Mouse (Mus musculus) heart, postnatal 25 days (tissue): ENCODE measurements around the gene Tmem178b. TPM values are rescaled to one million over a fixed set of nuclear protein-coding genes. Genes with fewer than 3 reads are reported as not detected.

Experiments used
- DNase-seq: peaks from one replicate; pipeline ENCODE4 v3.0.0; 2022; ENCODE audit warnings: low spot score
- intact Hi-C: fragments of 180-260 bp; cut with DNase I; formaldehyde crosslinking; loops from one replicate; pipeline ENCODE4 v1.15.1; 2025
- total RNA-seq, 2 experiments: library from RNA; stranded (reverse); gene quantifications; 2 replicates each; pipeline ENCODE4 v1.2.3; 2021

Gene Tmem178b
- under 1 TPM; 0.64 to 0.99 TPM for total RNA-seq

DNA sequence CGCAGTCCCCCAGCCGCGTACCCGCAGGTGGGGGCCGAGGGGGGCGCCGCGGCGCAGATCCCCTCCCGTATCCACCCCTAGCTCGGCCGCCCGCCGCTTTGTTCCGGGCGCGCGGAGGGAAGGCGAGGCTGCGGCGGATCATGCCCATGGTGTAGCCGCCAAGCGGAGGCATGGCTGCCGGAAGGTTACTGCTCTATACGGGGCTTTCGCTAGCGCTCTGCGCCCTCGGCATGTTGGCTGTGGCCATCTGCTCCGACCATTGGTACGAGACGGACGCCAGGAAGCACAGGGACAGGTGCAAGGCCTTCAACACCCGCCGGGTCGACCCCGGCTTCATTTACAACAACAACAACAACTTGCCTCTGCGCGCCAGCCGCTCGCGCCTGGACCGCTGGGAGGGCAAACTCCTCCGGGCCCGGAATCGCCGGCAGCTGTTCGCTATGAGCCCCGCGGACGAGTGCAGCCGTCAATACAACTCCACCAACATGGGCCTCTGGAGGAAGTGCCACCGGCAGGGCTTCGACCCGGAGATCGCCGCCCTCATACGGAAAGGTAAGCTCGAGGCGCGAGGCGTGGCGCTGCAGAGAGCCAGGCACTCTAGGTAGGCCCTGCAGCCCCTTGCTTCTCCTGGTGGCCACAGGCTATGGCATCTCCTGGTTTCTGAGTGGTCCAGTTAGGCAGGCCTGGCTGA is at the start of gene Tmem178b:
Gene Tmem178b (plus strand): TSS at position 371 of the 691 bp plus-strand sequence.
- DNase-seq = no peak
- intact Hi-C loops = no loop called here

DNA sequence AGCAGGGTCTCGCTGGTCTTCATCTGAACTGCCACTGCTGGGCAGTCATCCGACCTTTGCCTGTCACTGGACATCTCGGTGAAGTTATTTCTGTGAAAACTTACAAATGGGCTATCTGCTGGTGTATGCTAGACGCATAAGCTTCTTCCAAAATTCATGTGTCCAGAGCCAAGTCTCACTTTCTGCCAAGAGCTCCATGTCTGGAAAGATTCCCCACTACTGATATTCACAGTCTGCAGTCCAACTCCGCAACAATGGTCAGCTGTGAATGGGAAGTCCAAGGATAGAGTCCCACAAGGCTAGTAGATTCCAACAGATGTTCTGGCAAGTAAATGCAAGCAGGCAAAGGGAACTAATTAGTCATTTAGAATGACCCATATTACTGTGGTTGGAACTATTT is 44.3 kb upstream of the Tmem178b start:
- DNase-seq = peak; percentile 14
- intact Hi-C loops = no loop called here

DNA sequence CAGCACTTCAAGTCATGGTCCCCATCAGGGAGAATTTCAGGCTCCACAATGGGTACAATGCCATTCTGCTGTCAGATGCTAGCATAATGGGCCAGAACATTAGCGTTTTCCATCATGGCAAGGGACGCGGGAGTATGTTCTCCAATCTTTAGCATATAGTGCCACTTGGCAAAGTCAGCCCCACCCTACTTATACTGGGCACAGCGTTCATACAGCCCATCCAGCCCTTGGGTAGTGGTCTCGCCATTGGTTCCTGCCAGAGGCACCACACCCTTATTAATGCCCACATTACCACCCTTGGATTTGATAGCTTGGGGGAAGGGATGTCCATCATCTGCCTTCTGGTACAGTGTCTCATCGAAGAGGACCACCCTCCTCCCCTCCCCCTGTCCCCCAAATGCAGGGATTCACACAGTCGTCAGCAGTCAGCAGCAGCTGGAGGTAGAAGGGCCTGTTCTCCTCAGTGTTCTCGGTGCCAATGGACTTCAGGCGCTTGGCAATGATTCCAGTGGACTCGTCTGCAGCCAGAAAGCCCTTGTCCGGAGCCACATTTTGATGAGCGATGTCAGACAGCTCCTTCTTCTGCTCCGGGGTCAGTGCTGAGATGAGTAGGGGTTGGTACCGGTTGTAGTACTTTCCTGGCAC is 29.3 kb upstream of the Tmem178b start:
- no peak for DNase-seq
- intact Hi-C loops = no loop called here

DNA sequence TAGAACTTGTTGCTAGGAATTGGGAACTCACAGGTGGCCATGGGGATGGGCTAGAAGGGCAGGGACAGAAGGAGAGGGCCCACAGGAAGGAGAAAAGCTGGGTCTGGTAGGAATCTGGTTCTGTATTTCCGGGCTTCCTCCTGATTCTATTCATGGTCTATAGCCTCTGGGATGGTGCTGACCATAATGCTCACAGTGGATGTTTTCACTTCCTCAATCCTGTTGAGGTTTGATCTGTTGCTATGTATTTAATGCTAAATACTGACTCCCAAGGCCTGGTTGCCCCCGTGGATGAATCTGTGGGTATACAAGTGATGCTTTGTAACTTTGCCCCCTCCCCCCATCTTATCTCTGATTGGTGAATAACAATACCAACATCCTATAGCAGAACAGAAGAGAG is 25.5 kb upstream of the Tmem178b start:
- DNase-seq = no peak
- intact Hi-C loops = no loop called here

DNA sequence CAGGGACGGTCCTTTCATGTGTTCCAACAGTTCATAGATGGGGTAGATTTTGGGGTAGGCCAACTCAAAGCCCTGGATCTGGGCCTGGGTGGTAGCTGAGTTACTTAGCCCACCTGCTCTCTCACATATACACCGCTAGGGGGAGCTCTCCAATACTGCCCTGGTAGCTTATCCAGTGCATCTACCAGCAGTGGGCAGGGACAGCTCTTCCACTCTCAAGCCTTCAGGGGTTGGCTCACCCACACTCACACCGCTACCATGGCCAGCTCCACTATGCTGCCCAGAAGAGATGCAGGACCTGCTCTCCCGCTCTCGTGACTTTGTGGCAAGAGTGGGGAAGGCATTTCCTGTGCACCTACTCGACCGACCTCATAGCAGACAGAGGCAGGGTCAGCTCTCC is 24.3 kb upstream of the Tmem178b start:
- no peak for DNase-seq

DNA sequence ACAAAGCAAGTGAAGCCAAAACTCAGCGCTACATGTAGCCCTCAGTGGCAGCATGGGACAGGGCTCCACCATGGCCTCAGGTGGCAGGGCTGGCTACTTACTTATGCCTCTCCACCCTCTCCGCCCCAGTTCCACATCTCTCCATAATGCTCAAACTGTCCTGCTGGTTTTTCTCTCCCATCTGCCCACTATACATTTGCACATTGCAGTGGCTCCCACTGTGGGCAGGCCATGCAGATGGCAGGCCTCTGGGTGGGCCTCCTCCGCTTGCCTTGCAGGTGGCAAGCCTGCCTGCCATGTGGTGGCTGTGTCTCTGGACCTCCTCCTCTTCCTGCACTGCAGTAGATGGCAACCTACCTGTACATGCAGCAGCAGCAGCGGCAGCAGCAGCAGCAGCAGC is 23.4 kb upstream of the Tmem178b start:
- no peak for DNase-seq
- intact Hi-C loops = no loop called here

More for the DNA sequence above, 24.3 kb upstream of the Tmem178b start:
- intact Hi-C loops = no loop called here

DNA sequence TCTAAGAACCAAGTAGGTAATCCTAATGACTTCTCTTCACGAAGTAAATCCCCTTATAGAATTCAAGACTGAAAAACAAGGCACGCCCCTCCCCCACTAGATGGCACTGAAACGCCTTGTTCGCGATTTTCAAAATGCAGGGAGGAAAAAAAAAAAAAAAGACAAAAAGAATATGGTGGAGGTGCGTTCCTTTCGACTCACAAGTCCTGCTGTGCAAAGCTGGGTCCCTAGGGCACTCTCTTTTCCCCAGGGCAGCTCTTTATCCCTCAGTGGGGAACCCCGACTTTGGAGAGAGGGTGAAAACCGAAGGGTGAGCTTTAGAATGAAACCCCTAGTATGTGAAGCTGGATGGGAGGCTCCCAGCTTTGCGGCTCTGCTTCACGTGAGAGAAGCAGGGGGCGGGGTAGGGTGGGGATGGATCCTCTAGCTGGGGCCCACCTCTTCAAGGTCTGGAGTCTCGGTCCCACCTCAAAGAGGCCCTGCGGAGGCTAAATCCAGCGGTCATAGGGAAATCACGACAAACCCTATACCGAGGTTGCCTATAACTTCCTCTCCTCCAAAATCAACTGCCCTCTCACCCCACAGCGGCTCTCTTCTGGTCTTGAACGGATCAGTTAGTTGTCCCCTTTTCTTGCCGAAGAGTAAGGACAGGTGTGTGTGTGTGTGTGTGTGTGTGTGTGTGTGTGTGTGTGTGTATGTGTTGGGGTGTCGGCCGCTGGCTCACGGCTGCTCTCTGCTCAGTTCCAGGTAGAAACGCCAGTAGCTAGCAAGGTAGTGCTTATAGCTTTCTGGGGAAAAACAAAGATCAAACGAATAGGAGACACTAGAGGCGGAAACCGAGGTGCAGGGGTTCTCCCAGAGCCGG is 2.6 kb upstream of the Tmem178b start:
- intact Hi-C loops = no loop called here
- DNase-seq = no peak

DNA sequence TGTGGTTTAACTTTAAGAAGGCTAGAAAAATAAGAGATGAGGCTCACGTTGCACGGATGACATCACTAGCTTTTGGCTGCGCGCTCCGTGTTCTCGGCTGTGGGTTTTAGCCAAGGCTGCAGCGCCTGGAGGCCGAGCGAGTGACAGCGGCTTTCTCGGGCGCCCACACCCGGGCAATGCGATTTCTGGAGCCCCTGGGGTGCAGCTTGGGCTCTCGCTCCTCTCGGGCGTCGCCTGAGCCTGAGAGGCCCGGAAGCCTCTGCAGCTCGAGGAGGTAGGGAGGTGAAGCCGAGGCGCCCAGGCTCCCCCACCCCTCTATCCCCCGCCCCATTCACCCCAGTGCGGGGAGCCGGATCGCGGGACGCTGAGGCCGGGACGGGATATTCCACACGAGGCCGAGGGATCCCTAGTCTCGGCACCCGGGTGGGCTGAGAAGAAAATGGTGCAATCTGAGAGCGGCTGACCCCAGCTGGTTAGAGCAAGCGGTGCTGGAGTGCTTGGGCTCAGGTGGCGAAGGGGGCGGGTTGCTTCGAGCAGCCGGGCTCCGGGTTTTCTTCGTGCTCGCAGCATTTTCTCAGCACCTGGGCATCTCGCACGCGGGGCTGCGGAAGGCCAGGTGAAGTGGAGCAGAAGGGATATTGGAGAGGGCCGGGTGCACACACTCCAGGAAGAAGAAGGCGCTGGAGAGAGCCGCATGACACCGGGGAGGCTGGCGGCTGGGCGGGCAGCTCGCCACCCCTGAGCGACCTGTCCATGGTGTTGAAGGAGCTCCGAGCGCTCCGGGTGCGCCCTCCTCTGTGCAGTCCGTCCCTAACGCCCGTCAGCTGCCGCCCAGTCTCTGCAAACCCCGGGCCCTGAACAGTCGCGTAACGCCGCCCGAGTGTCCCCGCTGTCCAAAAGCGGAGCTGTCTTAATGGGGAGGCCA is 1.4 kb upstream of the Tmem178b start:
- DNase-seq = peak; percentile 34
- intact Hi-C loops = no loop called here

DNA sequence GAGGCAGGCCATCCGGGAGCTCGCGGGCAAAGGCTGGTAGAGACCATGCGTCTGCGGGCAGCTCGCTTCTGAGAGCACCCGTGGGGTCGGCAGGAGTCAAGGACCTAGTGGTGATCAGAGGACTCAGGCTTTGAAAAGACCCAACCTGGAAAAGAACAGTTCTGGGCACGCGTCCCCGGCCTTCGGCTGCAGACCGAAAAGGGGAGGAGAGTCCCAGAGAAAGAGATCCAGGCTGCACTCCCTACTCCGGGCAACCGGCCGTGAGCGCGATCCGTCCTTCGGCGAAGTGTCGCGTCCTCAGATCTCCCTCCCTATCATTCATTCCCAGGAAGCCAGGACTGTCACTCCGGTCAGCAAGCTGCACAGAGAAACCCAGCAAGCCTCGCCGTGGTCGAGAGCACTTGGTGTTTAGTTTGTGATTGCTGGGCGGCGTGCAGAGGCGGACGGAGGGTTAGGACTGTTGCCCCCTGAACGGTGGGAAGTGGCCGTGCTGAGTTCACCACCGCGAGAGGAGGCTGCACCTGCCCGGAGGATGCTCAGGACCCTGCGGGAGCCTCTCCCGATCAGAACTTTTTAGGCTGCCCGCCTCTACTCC is 668 bp upstream of the Tmem178b start:
- intact Hi-C loops = no loop called here
- DNase-seq = no peak

DNA sequence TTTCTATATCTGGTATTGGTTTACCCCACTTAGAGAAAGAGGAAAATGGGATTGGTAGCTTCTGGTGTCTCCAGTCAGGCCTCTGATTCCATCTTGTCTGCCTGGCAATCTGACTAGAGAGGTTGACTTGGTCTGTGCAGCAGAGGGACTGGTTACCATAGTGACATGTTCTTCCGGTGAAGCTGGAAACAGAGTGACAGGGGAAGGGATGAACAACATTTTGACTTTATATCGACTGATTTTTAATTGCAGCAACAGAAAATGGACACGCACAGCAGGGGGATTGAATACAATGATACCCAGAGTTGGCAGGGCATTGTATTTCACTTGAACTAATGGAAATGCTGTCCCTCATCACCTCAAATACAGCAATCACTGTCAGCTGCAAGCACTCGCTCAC is 2.1 kb downstream of the Tmem178b start:
- intact Hi-C loops = no loop called here
- DNase-seq = no peak

DNA sequence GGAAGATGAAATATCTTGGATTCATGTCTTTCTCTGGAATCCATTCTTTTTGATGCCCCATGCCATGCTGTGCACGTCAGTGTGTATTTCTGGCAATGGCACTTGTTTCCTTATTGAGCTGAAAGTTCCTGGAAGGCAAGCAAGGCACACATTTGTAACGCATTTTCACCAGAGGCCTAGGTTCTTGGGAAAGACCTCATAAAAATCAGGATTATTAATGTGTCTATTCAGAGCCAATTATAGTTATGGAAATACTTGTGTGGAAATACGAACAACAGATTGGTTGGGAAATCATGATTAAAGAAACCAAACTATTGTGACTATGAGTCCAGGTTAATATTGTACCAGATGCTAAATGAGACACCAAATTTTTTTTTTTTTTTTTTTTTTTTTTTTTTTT is 3.4 kb downstream of the Tmem178b start:
- intact Hi-C loops = no loop called here

DNA sequence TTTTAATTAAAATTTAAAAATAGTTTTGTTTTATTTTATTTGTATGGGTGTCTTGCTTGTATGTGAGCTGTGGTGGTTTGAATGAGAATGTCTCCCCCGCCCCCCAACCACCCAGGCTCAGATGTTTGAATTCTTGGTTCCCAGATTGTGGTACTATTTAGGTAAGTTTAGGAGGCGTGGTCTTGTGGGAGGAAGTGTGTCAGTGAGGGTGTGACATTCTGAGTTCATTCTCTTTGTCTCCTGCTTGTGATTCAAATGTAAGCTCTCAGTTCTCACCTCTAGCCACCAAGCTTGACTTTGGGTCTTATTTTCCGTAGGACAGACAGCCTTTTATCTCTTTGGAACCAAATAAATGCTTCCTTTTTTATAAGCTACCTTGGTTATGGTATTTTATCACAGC is 17.7 kb downstream of the Tmem178b start:
- no peak for DNase-seq
- intact Hi-C loops = no loop called here

More for the DNA sequence above, 3.4 kb downstream of the Tmem178b start:
- DNase-seq = no peak

DNA sequence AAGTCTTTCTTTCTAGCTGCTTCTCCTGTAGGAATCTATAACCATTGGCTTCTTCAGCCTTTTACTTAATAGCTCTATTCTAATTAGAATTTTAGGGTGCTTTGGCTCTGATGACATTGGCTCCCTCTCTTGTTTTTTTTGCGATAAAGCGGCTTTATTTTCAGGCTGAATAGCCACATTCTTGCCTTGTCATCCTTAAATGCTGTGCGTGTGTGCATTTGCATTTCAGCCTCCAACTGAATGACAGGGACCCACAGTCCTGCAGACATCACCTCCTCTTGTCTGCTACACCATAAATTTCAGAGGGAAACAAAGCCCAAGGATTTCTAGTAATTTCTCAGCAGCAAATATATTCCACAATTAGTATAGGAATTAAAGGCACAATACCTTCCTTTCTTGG is 23.4 kb downstream of the Tmem178b start:
- DNase-seq = no peak
- intact Hi-C loops = no loop called here

DNA sequence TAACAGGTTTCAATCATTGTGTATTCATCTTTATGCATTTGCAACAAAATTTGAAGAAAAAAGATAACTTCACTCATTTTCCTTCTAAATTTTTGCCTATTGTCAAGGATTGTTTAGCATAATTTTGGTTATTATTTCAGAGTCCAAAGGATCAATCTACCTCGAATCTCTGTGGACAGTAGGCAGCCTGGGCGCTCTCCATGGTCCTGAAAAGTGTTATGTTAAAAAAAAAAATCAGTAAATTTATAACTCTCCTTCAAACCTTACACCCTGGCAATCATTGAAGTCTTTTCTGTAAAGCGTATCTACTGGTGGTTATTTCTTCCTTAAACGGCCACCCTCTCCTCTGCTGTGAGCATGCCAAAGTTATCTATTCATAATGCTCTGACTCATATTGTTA is 26.2 kb downstream of the Tmem178b start:
- DNase-seq = no peak
- intact Hi-C loops = no loop called here

DNA sequence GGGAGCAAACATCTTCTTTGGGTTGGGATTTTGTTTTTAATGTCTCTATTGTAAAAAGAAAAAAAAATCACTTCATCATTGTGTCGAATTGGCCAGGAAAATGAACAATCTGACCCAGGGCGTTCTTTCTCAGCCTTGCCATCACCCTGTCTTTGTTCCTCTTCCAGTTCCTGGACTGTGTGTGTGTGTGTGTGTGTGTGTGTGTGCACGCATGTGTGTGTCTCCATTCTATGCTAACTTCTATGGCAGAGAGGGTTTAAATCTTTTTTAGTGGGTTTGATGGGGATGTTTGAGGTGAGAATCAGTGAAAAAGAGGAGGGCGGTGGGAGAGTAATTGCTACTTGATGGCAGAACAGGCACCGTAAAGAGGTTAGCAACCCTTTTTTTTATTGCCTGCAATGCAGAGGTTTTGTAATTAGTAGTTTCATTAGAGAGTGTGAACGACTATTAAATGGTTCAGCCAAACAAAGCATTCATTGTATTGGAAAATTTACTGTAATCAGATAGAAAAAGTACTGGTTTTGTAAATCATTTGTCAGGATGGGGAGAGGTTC is 30.2 kb downstream of the Tmem178b start:
- DNase-seq = no peak
- intact Hi-C loops = no loop called here

DNA sequence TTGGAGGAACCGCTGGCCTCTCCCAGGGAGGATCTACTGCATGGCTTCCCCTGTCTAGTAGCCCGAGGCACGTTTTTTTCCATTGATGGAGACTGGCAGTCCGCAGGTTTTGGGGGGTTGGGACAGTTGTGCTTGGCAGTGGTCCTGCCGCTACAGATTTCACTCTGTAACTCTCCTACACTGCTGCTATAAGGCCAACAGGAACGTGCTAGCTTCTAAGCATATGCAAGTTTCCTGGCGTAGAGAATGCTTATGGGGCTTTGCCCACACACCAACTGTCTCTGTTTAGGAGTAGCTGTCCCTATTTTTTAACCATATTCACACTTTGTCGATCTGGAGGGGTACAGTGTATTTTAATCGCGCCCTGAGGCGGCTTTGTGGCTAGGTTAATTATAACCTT is 30.8 kb downstream of the Tmem178b start:
- intact Hi-C loops = no loop called here

DNA sequence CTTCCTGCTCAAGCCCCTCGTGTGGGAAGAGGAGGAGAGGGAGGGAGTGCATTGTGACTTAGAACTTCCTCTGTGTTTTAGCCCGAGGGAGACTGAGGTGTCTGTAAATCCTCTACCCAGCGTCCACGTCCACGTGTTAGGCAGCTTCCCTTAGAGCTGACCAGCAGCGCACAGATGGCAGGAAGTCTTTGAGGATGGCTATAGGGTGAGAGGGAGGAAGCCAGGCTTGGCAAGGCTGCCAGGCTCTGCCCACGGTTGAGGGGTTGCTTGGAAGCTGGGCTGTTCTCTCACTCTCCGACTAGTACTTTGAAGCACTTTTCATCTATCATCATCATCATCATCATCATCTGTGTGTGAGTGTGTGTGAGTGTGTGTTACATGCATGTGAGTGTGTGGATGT is 41.9 kb downstream of the Tmem178b start:
- intact Hi-C loops = no loop called here
- no peak for DNase-seq

More for the DNA sequence above, 30.8 kb downstream of the Tmem178b start:
- DNase-seq = no peak

DNA sequence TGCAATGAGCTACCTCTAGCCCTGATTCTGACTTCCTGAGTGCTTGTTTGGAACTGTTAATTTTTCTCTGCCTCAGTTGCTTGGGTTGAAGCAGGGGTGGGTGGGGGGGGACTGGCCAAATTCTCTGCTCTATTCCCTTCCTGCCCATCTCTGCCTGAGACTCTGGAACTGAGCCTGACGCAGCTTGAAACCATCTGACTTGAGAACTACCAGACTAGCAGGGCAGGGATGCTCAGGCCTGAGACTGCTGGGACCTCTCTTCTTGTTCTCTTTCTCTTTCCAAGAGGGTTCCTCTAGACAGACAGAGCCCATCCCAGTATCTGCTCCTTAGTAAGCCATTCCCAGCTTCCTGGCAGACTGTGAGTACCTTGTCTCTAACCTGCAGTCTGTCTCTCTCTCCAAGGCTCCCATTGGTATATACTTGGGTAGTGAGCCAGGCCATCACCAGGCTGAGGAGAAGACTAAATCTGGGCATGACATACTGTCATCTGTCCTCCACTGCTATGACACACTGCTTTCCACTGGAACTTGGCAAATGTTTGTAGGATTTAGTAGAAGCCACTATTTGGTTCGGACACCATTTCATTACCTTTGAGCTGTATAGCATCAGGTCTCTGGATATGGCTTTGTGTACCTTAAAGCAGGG is 42.7 kb downstream of the Tmem178b start:
- DNase-seq = no peak

DNA sequence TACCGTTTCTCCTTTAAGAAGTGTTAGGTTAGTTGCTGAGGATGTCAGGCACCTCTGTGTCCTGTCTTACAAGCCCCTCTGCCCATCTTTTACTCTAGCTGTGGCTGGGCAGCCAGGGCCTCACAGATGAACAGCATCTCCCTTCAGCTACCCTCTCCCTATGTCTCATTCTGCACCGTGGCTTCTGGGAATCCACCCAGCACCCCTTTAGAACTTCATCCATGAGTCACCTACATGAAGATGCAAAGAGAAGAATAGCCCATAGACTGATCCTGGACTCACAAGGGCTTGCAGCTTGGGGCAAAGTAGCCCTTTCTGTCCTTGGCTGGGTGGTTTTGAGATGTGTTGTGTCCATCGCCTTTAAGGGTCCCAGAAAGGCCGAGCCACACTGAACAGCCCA is 43.4 kb downstream of the Tmem178b start:
- intact Hi-C loops = no loop called here

More for the DNA sequence above, 42.7 kb downstream of the Tmem178b start:
- intact Hi-C loops = no loop called here

More for the DNA sequence above, 43.4 kb downstream of the Tmem178b start:
- DNase-seq = no peak
